Mouse (Mus musculus) neural tube, embryonic 13.5 days (tissue): ENCODE data around the gene Armc2. TPM values are rescaled to one million over a fixed set of nuclear protein-coding genes. Genes with fewer than 3 reads are reported as not detected.
"Not testable (repeated sequence)": the region's sequence is repeated elsewhere in the genome, so short reads cannot be mapped to it uniquely, and the experiment has no call there.

Source experiments
- ATAC-seq: fragments of 200-750 bp; cut with Nextera tagmentation; 2 replicates; pipeline ENCODE4 v1.8.0; 2017; ENCODE audit warnings: low read depth, mild to moderate bottlenecking, moderate TSS enrichment, moderate library complexity
- H3K27ac ChIP-seq: fragments of 300-500 bp; sonication (generic); replicated peaks from 2 replicates; pipeline ENCODE4 v1.5.1; 2015; ENCODE audit warnings: moderate library complexity, mild to moderate bottlenecking, inconsistent platforms
- H3K27me3 ChIP-seq: fragments of 300-500 bp; sonication (generic); 2 replicates; pipeline ENCODE4 v1.6.1; 2015; ENCODE audit warnings: mild to moderate bottlenecking, inconsistent platforms
- H3K36me3 ChIP-seq: fragments of 300-500 bp; sonication (generic); 2 replicates; pipeline ENCODE4 v1.6.1; 2015; ENCODE audit warnings: mild to moderate bottlenecking, inconsistent platforms
- H3K4me1 ChIP-seq: fragments of 300-500 bp; sonication (generic); replicated peaks from 2 replicates; pipeline ENCODE4 v1.6.1; 2015; ENCODE audit warnings: inconsistent platforms
- H3K4me2 ChIP-seq: fragments of 300-500 bp; sonication (generic); 2 replicates; pipeline ENCODE4 v1.6.1; 2015; ENCODE audit warnings: inconsistent platforms, mild to moderate bottlenecking, moderate library complexity
- H3K4me3 ChIP-seq: fragments of 300-500 bp; sonication (generic); 2 replicates; pipeline ENCODE4 v1.5.1; 2015; ENCODE audit warnings: mild to moderate bottlenecking, inconsistent platforms
- H3K9ac ChIP-seq: fragments of 300-500 bp; sonication (generic); 2 replicates; pipeline ENCODE4 v1.6.1; 2015; ENCODE audit warnings: moderate library complexity, mild to moderate bottlenecking, inconsistent platforms
- H3K9me3 ChIP-seq: fragments of 300-500 bp; sonication (generic); 2 replicates; pipeline ENCODE4 v1.6.1; 2016; ENCODE audit warnings: inconsistent platforms
- WGBS: fragments of 180-500 bp; shearing (Covaris S2); methylation state at CpG from one replicate; pipeline ENCODE4 v1.1.7; 2015; 5-methylcytosine and 5-hydroxymethylcytosine counted together
- polyA plus RNA-seq: library from polyadenylated mRNA; unstranded; fragments of >200 nt; fragmentation: Nextera tagmentation; extraction: Ambion mirVana; gene quantifications from 2 replicates; pipeline ENCODE4 v1.2.1, GENCODE M21; 2015

Gene Armc2
- polyA plus RNA-seq, 1 experiment from 2014 or later: 7.5 TPM

GRCm38 (mm10) chr10:41957421-41958225 lies 60.6 kb downstream of the Armc2 start:
- no peak overlapping the region for H3K4me2 ChIP-seq
- no peak overlapping the region for H3K9ac ChIP-seq
- no peaks in the 10 kb centered on the region for H3K27me3 ChIP-seq
- H3K27ac ChIP-seq: no peak overlapping the region
- ATAC-seq: no peak
- 0 out of 2 replicates have a peak, but pooled peaks cover under 1% of the 10 kb centered on the region for H3K4me1 ChIP-seq
- H3K9me3 ChIP-seq: no peaks in the 10 kb centered on the region
- 88% methylated on average over 18 of the region's 18 CpGs for WGBS
- H3K4me3 ChIP-seq: no peak overlapping the region
- no peaks in the 10 kb centered on the region for H3K36me3 ChIP-seq

- H3K4me2 ChIP-seq: no peak overlapping the region
- no peaks in the 10 kb centered on the region for H3K4me1 ChIP-seq
- no peak overlapping the region for H3K27ac ChIP-seq
- H3K9ac ChIP-seq: no peak overlapping the region
- H3K36me3 ChIP-seq: no peaks in the 10 kb centered on the region
- no peak for ATAC-seq
- 95% methylated on average over 5 of the region's 5 CpGs for WGBS
- H3K4me3 ChIP-seq: no peak overlapping the region
- no peaks in the 10 kb centered on the region for H3K27me3 ChIP-seq
- no peaks in the 10 kb centered on the region for H3K9me3 ChIP-seq
Observed at GRCm38 (mm10) chr10:41953528-41953864, 64.7 kb downstream of the Armc2 start.

- no peaks in the 10 kb centered on the region for H3K4me1 ChIP-seq
- WGBS: 96% methylated on average over 14 of the region's 14 CpGs
- no peaks in the 10 kb centered on the region for H3K27me3 ChIP-seq
- no peak for ATAC-seq
- no peaks in the 10 kb centered on the region for H3K36me3 ChIP-seq
- no peak overlapping the region for H3K4me3 ChIP-seq
- H3K9me3 ChIP-seq: no peaks in the 10 kb centered on the region
- H3K27ac ChIP-seq: no peak overlapping the region
- H3K4me2 ChIP-seq: no peak overlapping the region
- H3K9ac ChIP-seq: no peak overlapping the region
Observed at GRCm38 (mm10) chr10:41952850-41953527, 65.3 kb downstream of the Armc2 start.

DNA sequence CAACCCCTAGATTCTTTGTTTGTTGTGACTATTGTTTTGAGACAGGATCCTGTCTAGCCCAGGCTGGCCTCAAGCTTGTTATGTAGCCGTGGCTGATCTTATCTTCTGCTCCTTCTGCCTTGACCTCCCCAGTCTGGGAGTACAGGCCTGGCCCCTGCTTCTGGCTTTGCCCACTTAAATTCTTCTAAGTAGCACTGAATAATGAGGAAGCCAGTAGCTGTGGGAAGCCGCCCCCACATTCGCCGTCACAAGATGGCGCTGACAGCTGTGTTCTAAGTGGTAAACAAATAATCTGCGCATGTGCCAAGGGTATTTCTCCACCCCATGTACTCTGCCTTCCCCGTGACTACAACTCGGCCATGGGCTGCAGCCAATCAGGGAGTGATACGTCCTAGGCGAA lies 65.9 kb downstream of the Armc2 start:
- H3K27ac ChIP-seq, H3K36me3 ChIP-seq, H3K27me3 ChIP-seq, H3K9me3 ChIP-seq, H3K4me3 ChIP-seq, H3K9ac ChIP-seq, H3K4me1 ChIP-seq, ATAC-seq, H3K4me2 ChIP-seq: not testable (repeated sequence)
- WGBS: 96% methylated on average over 9 of the region's 10 CpGs

GRCm38 (mm10) chr10:41939090-41939489 lies 79.2 kb downstream of the Armc2 start:
- WGBS: 74% methylated on average over 4 of the region's 4 CpGs
- Histone ChIP-seq H3K4me3 (no peak overlapping the region), H3K4me2 (no peak overlapping the region), H3K9me3 (no peaks in the 10 kb centered on the region), H3K9ac (no peak overlapping the region), H3K27ac (no peak overlapping the region), H3K4me1 (peaks cover 33% of the 10 kb centered on the region), H3K36me3 (no peaks in the 10 kb centered on the region), H3K27me3 (no peaks in the 10 kb centered on the region)
- no peak for ATAC-seq

DNA sequence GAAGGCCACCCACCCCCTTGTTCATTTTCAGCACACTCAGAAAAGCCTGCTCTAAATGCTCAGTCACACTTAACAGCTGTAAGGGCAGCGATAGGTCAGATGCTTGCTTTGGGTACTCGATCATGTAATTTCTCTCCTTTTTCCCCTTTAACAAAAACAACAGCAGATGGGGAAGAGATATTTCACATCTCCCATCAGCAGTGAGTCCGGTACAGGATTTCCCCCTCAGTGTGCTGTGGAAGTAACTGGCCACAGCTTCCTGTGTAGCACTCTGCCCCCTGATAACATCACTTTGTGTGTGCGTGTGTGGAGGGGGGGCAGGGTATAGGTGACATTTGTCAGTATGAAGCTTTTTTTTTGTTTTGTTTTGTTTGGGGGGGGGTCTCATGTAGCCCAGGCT lies 81.1 kb downstream of the Armc2 start:
- no peak overlapping the region for H3K27ac ChIP-seq
- no peaks in the 10 kb centered on the region for H3K36me3 ChIP-seq
- H3K4me1 ChIP-seq: peaks cover 51% of the 10 kb centered on the region
- no peak for ATAC-seq
- 48% methylated on average over 4 of the region's 4 CpGs for WGBS
- H3K4me2 ChIP-seq: no peak overlapping the region
- H3K9ac ChIP-seq: no peak overlapping the region
- no peaks in the 10 kb centered on the region for H3K9me3 ChIP-seq
- H3K4me3 ChIP-seq: no peak overlapping the region
- no peaks in the 10 kb centered on the region for H3K27me3 ChIP-seq

- Histone ChIP-seq H3K27me3 (no peaks in the 10 kb centered on the region), H3K27ac (peak overlapping the region; percentile 89), H3K4me2 (no peak overlapping the region), H3K36me3 (no peaks in the 10 kb centered on the region), H3K9ac (no peak overlapping the region), H3K9me3 (no peaks in the 10 kb centered on the region), H3K4me1 (peaks cover 61% of the 10 kb centered on the region), H3K4me3 (no peak overlapping the region)
- no peak for ATAC-seq
- 39% methylated on average over 4 of the region's 4 CpGs for WGBS
Observed at GRCm38 (mm10) chr10:41936100-41936499, 82.1 kb downstream of the Armc2 start.

DNA sequence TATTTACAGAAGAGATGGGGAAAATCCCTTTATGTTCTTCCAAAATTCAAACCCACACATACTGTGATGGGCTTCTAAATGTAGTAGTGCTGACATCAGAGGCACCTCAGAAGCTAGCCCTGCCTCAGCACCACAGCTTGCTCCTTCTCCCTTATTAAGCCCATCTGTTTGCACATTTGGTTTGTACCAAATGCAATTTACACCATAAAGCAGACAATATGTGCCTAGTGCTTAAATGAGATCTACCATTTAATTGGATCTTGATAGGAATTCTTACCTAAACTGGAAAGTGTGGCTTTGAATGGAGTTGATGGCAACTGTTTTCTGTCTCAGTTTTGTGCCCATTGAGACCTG lies 82.8 kb downstream of the Armc2 start:
- no peaks in the 10 kb centered on the region for H3K36me3 ChIP-seq
- no peaks in the 10 kb centered on the region for H3K27me3 ChIP-seq
- peak overlapping the region; percentile 89 for H3K27ac ChIP-seq
- no peaks in the 10 kb centered on the region for H3K9me3 ChIP-seq
- H3K4me1 ChIP-seq: peaks cover 67% of the 10 kb centered on the region
- no peak overlapping the region for H3K4me3 ChIP-seq
- 0 out of 2 replicates have a peak overlapping the region, but pooled peaks have one; percentile 48 for H3K4me2 ChIP-seq
- peak overlapping the region; percentile 36; the same call in 1 of the 2 replicates for H3K9ac ChIP-seq
- no peak for ATAC-seq

- Histone ChIP-seq H3K4me3 (peak overlapping the region; percentile 16; the same call in 1 of the 2 replicates), H3K9me3 (no peaks in the 10 kb centered on the region), H3K4me1 (peaks cover 67% of the 10 kb centered on the region), H3K27me3 (no peaks in the 10 kb centered on the region), H3K36me3 (no peaks in the 10 kb centered on the region), H3K4me2 (peak overlapping the region; percentile 48), H3K9ac (peak overlapping the region; percentile 36), H3K27ac (peak overlapping the region; percentile 89)
- peak; percentile 90 for ATAC-seq
- WGBS: 17% methylated on average over 21 of the region's 21 CpGs
Observed at GRCm38 (mm10) chr10:41934633-41935475, 83.4 kb downstream of the Armc2 start.

DNA sequence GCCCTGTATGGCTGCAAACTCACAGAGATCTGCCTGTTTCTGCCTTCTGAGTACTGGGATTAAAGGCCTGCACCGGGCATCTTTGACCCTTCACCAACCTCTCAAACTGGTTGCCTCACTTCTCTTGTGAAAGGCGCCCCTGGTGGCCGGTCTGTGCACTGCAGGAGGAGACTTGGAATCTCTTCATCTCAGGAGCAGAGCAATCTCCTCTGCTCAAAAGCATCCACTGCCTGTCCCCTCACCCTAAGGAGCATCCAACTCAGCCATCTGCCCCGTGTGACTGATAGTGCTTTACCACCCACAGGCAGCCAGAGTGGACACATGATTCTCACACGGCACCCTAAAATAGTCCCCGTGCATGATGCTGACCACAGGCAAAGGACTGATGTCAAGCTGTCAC lies 84.7 kb downstream of the Armc2 start:
- ATAC-seq: no peak
- Histone ChIP-seq H3K36me3 (no peaks in the 10 kb centered on the region), H3K4me3 (no peak overlapping the region), H3K27me3 (no peaks in the 10 kb centered on the region), H3K9ac (no peak overlapping the region), H3K27ac (peak overlapping the region; percentile 89), H3K4me1 (peaks cover 67% of the 10 kb centered on the region), H3K9me3 (no peaks in the 10 kb centered on the region), H3K4me2 (no peak overlapping the region)
- 63% methylated on average over 6 of the region's 6 CpGs for WGBS

DNA sequence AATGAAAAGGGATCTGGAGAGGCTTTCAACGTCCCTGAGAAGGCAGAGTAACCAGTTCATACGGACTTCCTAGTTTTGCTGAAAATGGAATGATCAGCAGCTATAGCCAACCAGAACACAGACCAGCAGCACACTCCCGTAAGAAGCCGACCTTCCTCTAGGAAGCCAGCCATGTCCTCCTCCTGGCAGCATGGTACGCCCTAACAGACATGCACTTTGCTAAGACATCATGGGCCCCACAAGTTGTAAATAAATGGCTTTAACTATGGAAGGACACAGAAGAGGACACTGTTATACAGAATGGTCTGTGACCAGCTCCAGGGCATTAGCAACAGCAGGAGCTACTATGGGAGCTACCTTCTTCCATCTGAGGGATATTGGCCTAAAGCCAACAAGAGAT lies 85.3 kb downstream of the Armc2 start:
- no peak overlapping the region for H3K4me2 ChIP-seq
- no peak overlapping the region for H3K9ac ChIP-seq
- ATAC-seq: no peak
- H3K27me3 ChIP-seq: no peaks in the 10 kb centered on the region
- WGBS: 83% methylated on average over 5 of the region's 5 CpGs
- no peak overlapping the region for H3K4me3 ChIP-seq
- peak overlapping the region; percentile 89 for H3K27ac ChIP-seq
- H3K9me3 ChIP-seq: no peaks in the 10 kb centered on the region
- peaks cover 67% of the 10 kb centered on the region for H3K4me1 ChIP-seq
- no peaks in the 10 kb centered on the region for H3K36me3 ChIP-seq

- no peaks in the 10 kb centered on the region for H3K27me3 ChIP-seq
- WGBS: 54% methylated on average over 12 of the region's 12 CpGs
- no peak overlapping the region for H3K4me3 ChIP-seq
- peak overlapping the region; percentile 85 for H3K27ac ChIP-seq
- peak overlapping the region; percentile 36 for H3K4me2 ChIP-seq
- H3K36me3 ChIP-seq: no peaks in the 10 kb centered on the region
- 0 out of 2 replicates have a peak overlapping the region, but pooled peaks have one; percentile 22 for H3K9ac ChIP-seq
- no peaks in the 10 kb centered on the region for H3K9me3 ChIP-seq
- peaks cover 61% of the 10 kb centered on the region for H3K4me1 ChIP-seq
- ATAC-seq: no peak
Observed at GRCm38 (mm10) chr10:41931962-41932361, 86.3 kb downstream of the Armc2 start.
